Mouse (Mus musculus) hindbrain, embryonic 15.5 days (tissue): ENCODE measurements around the gene Ccdc73. TPM values are rescaled to one million over a fixed set of nuclear protein-coding genes. Genes with fewer than 3 reads are reported as not detected.
"Not testable (repeated sequence)": the region's sequence is repeated elsewhere in the genome, so short reads cannot be mapped to it uniquely, and the experiment has no call there.

ENCODE experiments used
- ATAC-seq: fragments of 200-750 bp; cut with Nextera tagmentation; 2 replicates; pipeline ENCODE4 v1.8.0; 2017; ENCODE audit warnings: low read depth, moderate number of reproducible peaks, moderate TSS enrichment; ENCODE audit not compliant: low FRiP score
- H3K27ac ChIP-seq: fragments of 300-500 bp; sonication (generic); replicated peaks from 2 replicates; pipeline ENCODE4 v1.5.1; 2015; ENCODE audit warnings: mild to moderate bottlenecking, inconsistent platforms
- H3K27me3 ChIP-seq: fragments of 300-500 bp; sonication (generic); 2 replicates; pipeline ENCODE4 v1.6.1; 2015; ENCODE audit warnings: control low read depth, inconsistent platforms
- H3K36me3 ChIP-seq: fragments of 300-500 bp; sonication (generic); 2 replicates; pipeline ENCODE4 v1.6.1; 2015; ENCODE audit warnings: control low read depth, inconsistent platforms
- H3K4me1 ChIP-seq: fragments of 300-500 bp; sonication (generic); replicated peaks from 2 replicates; pipeline ENCODE4 v1.6.1; 2015; ENCODE audit warnings: control low read depth, inconsistent platforms
- H3K4me2 ChIP-seq: fragments of 300-500 bp; sonication (generic); 2 replicates; pipeline ENCODE4 v1.6.1; 2015; ENCODE audit warnings: moderate library complexity, mild to moderate bottlenecking, inconsistent platforms
- H3K4me3 ChIP-seq: fragments of 300-500 bp; sonication (generic); 2 replicates; pipeline ENCODE4 v1.5.1; 2015; ENCODE audit warnings: mild to moderate bottlenecking, inconsistent platforms
- H3K9ac ChIP-seq: fragments of 300-500 bp; sonication (generic); 2 replicates; pipeline ENCODE4 v1.6.1; 2015; ENCODE audit warnings: inconsistent platforms
- H3K9me3 ChIP-seq: fragments of 300-500 bp; sonication (generic); 2 replicates; pipeline ENCODE4 v1.6.1; 2016; ENCODE audit warnings: control low read depth, inconsistent platforms
- WGBS: fragments of 180-500 bp; shearing (Covaris S2); methylation state at CpG from one replicate; pipeline ENCODE4 v1.1.7; 2015; 5-methylcytosine and 5-hydroxymethylcytosine counted together
- polyA plus RNA-seq: library from polyadenylated mRNA; unstranded; fragments of >200 nt; fragmentation: Nextera tagmentation; extraction: Ambion mirVana; gene quantifications from 2 replicates; pipeline ENCODE4 v1.2.1, GENCODE M21; 2015

Ccdc73 gene
- polyA plus RNA-seq, 1 experiment from 2014 or later = 4.5 TPM

DNA sequence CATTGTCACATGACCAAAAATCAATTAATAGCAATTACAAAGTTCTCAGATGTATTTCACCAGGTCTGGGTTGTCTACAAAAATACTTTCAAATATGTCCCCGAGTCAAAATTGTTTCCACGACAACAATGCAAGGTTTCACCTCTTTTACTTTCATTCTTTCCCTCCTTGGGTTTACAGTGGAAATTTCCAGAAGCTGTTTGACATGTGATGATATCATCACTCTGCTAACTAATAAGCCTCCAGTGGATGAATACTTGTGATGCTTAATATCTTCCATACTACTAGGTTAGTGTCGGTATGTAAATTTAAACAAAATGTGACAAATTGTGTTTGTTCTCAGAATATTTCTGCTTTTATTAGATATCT, 17.6 kb upstream of the Ccdc73 start:
- WGBS = 69% methylated on average over 3 of the region's 3 CpGs
- Histone ChIP-seq H3K36me3 (no peaks in the 10 kb centered on the region), H3K4me2 (peak overlapping the region; percentile 98), H3K9me3 (no peaks in the 10 kb centered on the region), H3K27ac (no peak overlapping the region), H3K4me3 (peak overlapping the region; percentile 56), H3K9ac (peak overlapping the region; percentile 47), H3K27me3 (peaks cover 20% of the 10 kb centered on the region; the same call in 1 of the 2 replicates), H3K4me1 (peaks cover 10% of the 10 kb centered on the region)
- ATAC-seq = no peak

DNA sequence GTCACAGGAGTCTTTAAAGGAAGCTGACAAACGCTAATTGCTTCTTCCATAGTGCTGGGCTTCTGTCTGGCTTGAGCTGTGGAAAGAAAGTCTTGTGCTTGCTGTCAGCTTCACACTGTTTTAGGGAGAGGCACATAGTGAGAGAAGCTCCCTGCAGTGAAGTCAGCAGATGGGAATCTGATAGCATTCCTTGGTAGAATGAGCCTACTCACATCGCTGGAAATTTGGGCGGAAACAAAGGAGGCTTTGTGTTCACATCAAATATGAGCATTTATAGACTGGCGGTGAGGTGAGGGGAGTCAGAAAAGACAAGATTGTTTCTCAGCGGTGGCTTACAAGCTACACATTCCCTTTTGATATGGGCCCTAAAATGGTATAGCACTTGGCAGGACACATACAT, 15.9 kb upstream of the Ccdc73 start:
- H3K36me3 ChIP-seq = no peaks in the 10 kb centered on the region
- no peak overlapping the region for H3K9ac ChIP-seq
- no peak overlapping the region for H3K27ac ChIP-seq
- no peak overlapping the region for H3K4me2 ChIP-seq
- 26% methylated on average over 5 of the region's 5 CpGs for whole genome bisulfite sequencing
- peaks cover 10% of the 10 kb centered on the region for H3K4me1 ChIP-seq
- no peaks in the 10 kb centered on the region for H3K9me3 ChIP-seq
- H3K4me3 ChIP-seq = no peak overlapping the region
- no peak for ATAC-seq
- H3K27me3 ChIP-seq = peaks cover 20% of the 10 kb centered on the region; the same call in 1 of the 2 replicates

DNA sequence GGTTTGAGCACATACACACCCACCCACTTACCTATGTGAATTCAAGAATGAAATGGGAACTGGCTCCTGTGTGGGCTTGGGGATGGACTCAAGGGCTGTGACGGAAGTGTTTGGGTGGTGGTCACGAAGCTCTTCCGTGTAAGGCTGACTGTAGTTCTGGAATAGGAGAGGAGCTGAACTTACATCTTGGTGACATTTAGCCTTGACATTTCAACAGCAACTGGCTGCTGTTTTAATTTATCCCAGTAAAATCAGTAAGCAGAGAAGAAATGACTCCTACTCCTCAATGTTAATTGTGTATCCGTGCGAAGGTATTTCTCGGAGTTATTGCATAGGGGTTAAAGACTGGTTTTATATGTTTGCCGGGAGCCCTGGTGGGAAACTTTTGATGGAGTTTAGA, 15.1 kb upstream of the Ccdc73 start:
- 96% methylated on average over 7 of the region's 7 CpGs for WGBS
- Histone ChIP-seq H3K4me1 (peaks cover 10% of the 10 kb centered on the region), H3K27me3 (peaks cover 20% of the 10 kb centered on the region; the same call in 1 of the 2 replicates), H3K9me3 (no peaks in the 10 kb centered on the region), H3K27ac (no peak overlapping the region), H3K36me3 (no peaks in the 10 kb centered on the region), H3K9ac (no peak overlapping the region), H3K4me2 (no peak overlapping the region), H3K4me3 (no peak overlapping the region)
- no peak for ATAC-seq

DNA sequence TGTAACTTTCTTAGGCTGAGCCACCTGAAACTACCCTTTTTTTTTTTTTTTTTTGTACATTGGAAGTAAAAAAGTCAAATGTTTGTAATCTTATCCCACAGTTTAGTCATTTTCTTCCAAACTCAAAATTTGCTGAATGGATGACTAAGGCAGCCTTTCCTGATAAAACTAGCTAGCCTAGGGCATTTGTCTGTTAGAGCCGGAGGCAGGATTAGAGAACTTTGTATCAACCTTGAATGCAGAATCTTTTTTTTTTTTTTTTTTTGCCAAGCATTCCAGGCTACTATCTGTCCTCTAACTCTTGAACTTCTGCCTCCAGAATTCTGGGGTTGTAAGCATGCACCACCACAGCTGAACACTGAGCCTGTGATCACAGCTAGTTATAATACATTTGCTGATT, 12.8 kb upstream of the Ccdc73 start:
- Histone ChIP-seq H3K4me1 (no peaks in the 10 kb centered on the region), H3K9ac (no peak overlapping the region), H3K27ac (no peak overlapping the region), H3K36me3 (no peaks in the 10 kb centered on the region), H3K27me3 (peaks cover 15% of the 10 kb centered on the region; the same call in 1 of the 2 replicates), H3K4me2 (no peak overlapping the region), H3K9me3 (no peaks in the 10 kb centered on the region), H3K4me3 (no peak overlapping the region)
- ATAC-seq = no peak
- 71% methylated on average over 1 of the region's 1 CpGs for WGBS

DNA sequence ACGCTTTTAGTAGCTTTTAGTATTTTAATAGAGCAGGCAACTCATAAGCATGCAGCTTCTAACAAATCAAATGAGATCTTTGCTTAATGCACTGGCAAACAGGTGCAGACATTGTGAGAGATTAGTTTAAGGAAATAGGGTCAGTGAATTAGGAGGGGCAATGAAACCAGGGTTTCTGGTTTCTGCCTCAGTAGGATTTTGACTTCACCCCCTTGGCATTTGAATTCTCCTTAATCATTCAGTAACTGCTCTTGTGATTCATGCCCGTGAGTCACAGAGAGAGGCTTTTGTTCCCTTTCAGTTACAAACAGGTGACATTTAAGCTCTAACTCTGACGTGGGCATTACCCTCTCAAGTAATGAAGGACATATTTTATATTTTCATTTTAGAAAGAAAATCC, 11.9 kb upstream of the Ccdc73 start:
- peaks cover 13% of the 10 kb centered on the region; the same call in 1 of the 2 replicates for H3K27me3 ChIP-seq
- no peak overlapping the region for H3K4me2 ChIP-seq
- ATAC-seq = no peak
- no peaks in the 10 kb centered on the region for H3K36me3 ChIP-seq
- WGBS = 29% methylated on average over 3 of the region's 3 CpGs
- H3K4me1 ChIP-seq = no peaks in the 10 kb centered on the region
- H3K9ac ChIP-seq = no peak overlapping the region
- H3K4me3 ChIP-seq = no peak overlapping the region
- H3K27ac ChIP-seq = no peak overlapping the region
- no peaks in the 10 kb centered on the region for H3K9me3 ChIP-seq

DNA sequence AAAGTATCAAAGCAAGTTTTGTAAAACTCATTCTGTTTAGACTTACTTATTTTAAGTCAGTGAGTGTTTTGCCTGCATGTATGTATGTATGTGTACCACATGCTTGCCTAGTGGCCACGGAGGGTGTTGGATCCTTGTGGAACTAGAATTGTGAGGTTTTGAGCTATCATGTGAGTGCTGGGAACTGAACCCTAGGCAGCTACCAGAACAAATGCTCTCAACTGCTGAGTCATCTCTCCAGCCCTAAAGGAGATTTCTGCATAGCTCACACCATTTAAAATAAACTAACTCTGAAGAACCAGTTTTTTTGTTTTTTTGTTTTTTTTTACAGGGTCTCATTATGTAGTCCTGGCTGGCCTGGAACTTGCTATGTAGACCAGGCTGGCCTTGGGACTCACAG, 11.4 kb upstream of the Ccdc73 start:
- WGBS = 78% methylated on average over 1 of the region's 1 CpGs
- Histone ChIP-seq H3K4me1 (no peaks in the 10 kb centered on the region), H3K9me3 (no peaks in the 10 kb centered on the region), H3K4me3 (no peak overlapping the region), H3K4me2 (no peak overlapping the region), H3K9ac (no peak overlapping the region), H3K36me3 (no peaks in the 10 kb centered on the region), H3K27me3 (0 out of 2 replicates have a peak, but pooled peaks cover 10% of the 10 kb centered on the region), H3K27ac (no peak overlapping the region)
- ATAC-seq = no peak

DNA sequence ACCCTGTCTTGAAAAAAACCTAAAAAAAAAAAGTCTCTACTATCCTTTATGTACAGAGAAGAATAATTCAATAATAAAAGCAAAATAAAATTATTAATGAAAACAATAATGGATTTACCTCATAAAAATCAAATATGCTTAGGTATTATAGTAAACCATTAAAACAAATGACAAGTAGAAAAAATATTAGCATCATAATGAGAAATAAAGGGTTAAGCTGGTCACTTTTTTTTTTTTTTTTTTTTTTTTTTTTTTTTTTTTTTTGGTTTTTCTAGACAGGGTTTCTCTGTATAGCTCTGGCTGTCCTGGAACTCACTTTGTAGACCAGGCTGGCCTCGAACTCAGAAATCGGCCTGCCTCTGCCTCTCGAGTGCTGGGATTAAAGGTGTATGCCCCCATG, 9.5 kb upstream of the Ccdc73 start:
- not testable (repeated sequence) for H3K9me3 ChIP-seq, H3K4me2 ChIP-seq, H3K27ac ChIP-seq, H3K36me3 ChIP-seq, H3K4me1 ChIP-seq, H3K27me3 ChIP-seq, H3K9ac ChIP-seq, ATAC-seq, H3K4me3 ChIP-seq
- 81% methylated on average over 3 of the region's 3 CpGs for WGBS

DNA sequence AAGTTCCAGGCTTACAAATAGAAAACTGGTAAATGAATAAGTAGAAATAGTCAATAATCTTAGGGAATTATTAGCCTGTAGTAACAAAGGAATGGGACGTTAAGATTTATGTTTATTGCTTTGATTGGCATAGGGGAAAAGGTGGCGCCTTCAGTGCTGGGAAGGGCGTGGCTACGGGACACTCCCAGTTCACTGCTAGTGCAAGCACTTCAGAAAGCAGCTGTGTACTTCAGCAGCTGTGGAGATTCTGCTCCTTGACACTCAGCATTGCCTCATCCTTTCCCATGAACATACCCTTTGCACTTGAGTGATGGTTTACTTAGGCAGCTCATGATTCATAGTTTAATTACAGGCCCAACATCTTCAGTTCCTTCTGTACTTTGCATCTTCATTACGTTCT, 8.5 kb upstream of the Ccdc73 start:
- Histone ChIP-seq H3K9me3 (no peaks in the 10 kb centered on the region), H3K27ac (no peak overlapping the region), H3K36me3 (no peaks in the 10 kb centered on the region), H3K4me3 (no peak overlapping the region), H3K4me2 (no peak overlapping the region), H3K4me1 (no peaks in the 10 kb centered on the region), H3K27me3 (no peaks in the 10 kb centered on the region), H3K9ac (no peak overlapping the region)
- ATAC-seq = no peak
- 83% methylated on average over 5 of the region's 5 CpGs for WGBS

DNA sequence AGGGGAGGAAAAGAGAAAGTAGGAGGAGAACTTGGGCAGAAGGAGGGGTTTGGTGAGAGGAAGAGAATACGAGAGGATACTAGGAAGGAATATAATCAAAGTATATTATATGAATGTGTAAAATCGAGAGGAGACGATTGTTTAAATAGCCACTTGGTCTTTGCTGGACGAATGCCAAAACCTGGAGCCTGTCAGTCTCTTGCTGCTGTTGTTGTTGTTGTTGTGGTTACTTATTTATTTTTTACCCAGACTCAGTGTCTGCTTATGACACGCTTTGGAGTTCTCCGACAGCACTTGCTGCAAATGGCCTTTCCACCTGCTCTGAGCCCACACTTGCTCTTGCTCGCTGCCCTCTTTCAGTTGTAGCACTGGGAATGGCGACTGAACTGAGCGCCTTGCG, 7.2 kb upstream of the Ccdc73 start:
- Histone ChIP-seq H3K27me3 (no peaks in the 10 kb centered on the region), H3K4me3 (no peak overlapping the region), H3K9ac (no peak overlapping the region), H3K4me2 (no peak overlapping the region), H3K36me3 (no peaks in the 10 kb centered on the region), H3K4me1 (no peaks in the 10 kb centered on the region), H3K9me3 (no peaks in the 10 kb centered on the region), H3K27ac (no peak overlapping the region)
- no peak for ATAC-seq
- 84% methylated on average over 10 of the region's 10 CpGs for WGBS

DNA sequence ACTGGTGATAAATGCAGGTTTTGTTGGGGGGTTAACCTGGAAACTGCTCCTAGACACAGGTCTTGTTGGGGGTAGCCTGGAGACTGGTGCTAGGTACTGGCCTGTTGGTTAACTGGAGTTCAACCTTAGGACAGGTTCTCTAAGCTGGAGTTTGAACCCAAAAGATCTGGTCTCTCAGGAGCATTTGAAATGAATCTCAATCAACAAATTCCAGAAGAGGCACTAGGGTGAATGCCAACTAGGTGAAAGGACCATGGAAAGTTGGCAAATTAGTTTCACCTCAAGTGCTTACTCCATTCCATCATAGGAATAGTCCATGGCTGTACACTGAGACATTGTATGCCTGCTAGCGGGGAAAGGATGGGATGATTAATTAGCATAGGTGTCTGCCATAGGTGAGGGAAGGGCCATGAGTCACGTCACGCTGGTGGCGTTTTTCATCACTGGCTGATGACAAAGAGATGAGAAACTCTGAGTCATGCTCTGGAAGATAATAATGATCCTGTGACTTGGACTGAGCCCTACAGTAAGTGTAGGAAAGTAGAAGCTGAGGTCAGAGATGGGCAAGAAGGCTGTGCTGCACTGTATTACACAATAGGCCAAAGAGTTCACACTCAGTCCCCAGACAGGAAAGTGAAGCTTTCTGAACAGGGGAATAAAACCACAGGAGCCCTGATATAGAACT, 3.3 kb upstream of the Ccdc73 start:
- H3K4me1 ChIP-seq = no peaks in the 10 kb centered on the region
- 91% methylated on average over 4 of the region's 4 CpGs for WGBS
- H3K27me3 ChIP-seq = no peaks in the 10 kb centered on the region
- H3K27ac ChIP-seq = no peak overlapping the region
- H3K4me3 ChIP-seq = no peak overlapping the region
- no peak overlapping the region for H3K4me2 ChIP-seq
- no peak for ATAC-seq
- H3K9me3 ChIP-seq = no peaks in the 10 kb centered on the region
- H3K36me3 ChIP-seq = no peaks in the 10 kb centered on the region
- H3K9ac ChIP-seq = no peak overlapping the region

DNA sequence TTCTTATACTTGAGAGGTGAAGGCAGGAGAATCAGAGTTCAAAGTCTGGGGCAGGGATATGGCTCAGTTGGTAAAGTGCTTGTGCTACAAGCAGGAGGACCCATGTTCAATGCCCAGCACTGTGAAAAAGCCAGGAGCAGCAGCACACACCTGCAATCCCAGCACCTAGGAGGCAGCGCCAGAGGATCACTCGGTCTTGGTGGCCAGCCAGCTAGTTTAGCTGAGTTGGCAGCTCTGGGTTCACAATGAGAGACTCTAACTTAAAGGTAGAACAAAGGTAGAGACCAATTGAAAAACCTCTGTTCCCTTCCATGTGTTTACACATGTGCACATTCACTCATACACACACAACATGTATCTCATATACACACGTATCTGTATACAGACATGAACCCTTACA, 1.5 kb downstream of the Ccdc73 start:
- Histone ChIP-seq H3K4me1 (no peaks in the 10 kb centered on the region), H3K4me3 (no peak overlapping the region), H3K4me2 (no peak overlapping the region), H3K9ac (no peak overlapping the region), H3K27me3 (no peaks in the 10 kb centered on the region), H3K9me3 (no peaks in the 10 kb centered on the region), H3K27ac (no peak overlapping the region), H3K36me3 (no peaks in the 10 kb centered on the region)
- 83% methylated on average over 3 of the region's 3 CpGs for WGBS
- ATAC-seq = no peak

DNA sequence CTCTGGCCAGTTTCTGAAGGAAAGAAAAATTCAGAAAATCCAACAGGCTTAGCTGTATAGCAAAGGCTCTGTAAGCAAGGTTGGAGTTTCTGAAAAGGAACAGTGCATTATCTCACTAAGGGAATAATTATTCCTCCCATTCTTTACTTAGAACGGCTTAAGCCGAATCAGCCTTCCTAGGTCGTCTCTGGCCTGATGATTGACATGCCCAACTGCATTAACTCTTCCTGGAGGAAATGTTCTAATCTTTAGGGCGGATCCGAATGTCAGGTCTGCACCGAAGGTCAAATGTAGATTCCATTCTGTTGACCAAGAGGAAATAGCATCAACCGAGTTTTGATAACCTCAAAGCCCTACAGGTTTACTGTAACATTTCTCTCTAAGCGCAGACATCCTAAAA, 11.2 kb downstream of the Ccdc73 start:
- no peak for ATAC-seq
- Histone ChIP-seq H3K27ac (no peak overlapping the region), H3K4me1 (no peaks in the 10 kb centered on the region), H3K36me3 (no peaks in the 10 kb centered on the region), H3K4me3 (no peak overlapping the region), H3K9me3 (no peaks in the 10 kb centered on the region), H3K27me3 (no peaks in the 10 kb centered on the region), H3K9ac (no peak overlapping the region), H3K4me2 (no peak overlapping the region)
- 84% methylated on average over 8 of the region's 8 CpGs for WGBS

DNA sequence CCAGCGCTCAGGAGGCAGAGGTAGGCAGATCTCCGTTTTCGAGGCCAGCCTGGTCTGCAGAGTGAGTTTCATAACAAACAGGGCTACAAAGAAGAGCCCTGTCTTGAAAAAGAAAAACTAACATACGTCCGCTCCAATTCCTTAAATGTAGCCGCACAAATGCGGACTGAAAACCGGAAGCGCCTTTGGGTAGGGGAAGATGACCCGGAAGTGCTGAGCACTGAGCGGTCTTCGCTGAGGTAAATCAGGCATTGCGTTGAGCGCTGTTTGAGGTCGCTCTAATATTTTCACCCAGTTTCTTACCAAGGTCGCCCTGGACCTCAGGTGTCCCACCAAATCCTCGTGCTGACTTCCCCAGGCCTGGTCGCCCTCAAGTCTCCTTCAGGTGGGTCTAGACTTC, 18.5 kb downstream of the Ccdc73 start:
- Histone ChIP-seq H3K4me3 (no peak overlapping the region), H3K27ac (no peak overlapping the region), H3K4me1 (no peaks in the 10 kb centered on the region), H3K4me2 (no peak overlapping the region), H3K9me3 (no peaks in the 10 kb centered on the region), H3K36me3 (no peaks in the 10 kb centered on the region), H3K27me3 (no peaks in the 10 kb centered on the region), H3K9ac (no peak overlapping the region)
- WGBS = 91% methylated on average over 18 of the region's 18 CpGs
- no peak for ATAC-seq
